Mouse (Mus musculus) stomach, embryonic 14.5 days (tissue): ENCODE measurements around the gene Creg1. TPM values are rescaled to one million over a fixed set of nuclear protein-coding genes. Genes with fewer than 3 reads are reported as not detected.

Experiments
- ATAC-seq: fragments of 200-750 bp; cut with Nextera tagmentation; 2 replicates; pipeline ENCODE4 v1.8.0; 2017; ENCODE audit warnings: low read depth, moderate TSS enrichment; ENCODE audit not compliant: insufficient number of reproducible peaks, insufficient read depth, low FRiP score
- H3K27ac ChIP-seq: fragments of 300-500 bp; sonication (generic); 2 replicates; pipeline ENCODE4 v1.5.1; 2014; ENCODE audit warnings: mild to moderate bottlenecking, low read length, moderate library complexity, mixed read lengths
- H3K27me3 ChIP-seq: fragments of 300-500 bp; sonication (generic); 2 replicates; pipeline ENCODE4 v1.6.1; 2014; ENCODE audit warnings: low read length, control low read depth, mixed read lengths; ENCODE audit not compliant: control insufficient read depth, insufficient read depth
- H3K36me3 ChIP-seq: fragments of 300-500 bp; sonication (generic); 2 replicates; pipeline ENCODE4 v1.6.1; 2014; ENCODE audit warnings: mild to moderate bottlenecking, control low read depth, low read length, moderate library complexity, mixed read lengths; ENCODE audit not compliant: control insufficient read depth, insufficient read depth
- H3K4me1 ChIP-seq: fragments of 300-500 bp; sonication (generic); 2 replicates; pipeline ENCODE4 v1.6.1; 2014; ENCODE audit warnings: low read length, control low read depth, mixed read lengths; ENCODE audit not compliant: control insufficient read depth, insufficient read depth
- H3K4me2 ChIP-seq: fragments of 300-500 bp; sonication (generic); replicated peaks from 2 replicates; pipeline ENCODE4 v1.6.1; 2014; ENCODE audit warnings: low read depth, low read length, control low read depth
- H3K4me3 ChIP-seq: fragments of 300-500 bp; sonication (generic); 2 replicates; pipeline ENCODE4 v1.5.1; 2014; ENCODE audit warnings: low read depth, low read length, control low read depth
- H3K9ac ChIP-seq: fragments of 300-500 bp; sonication (generic); replicated peaks from 2 replicates; pipeline ENCODE4 v1.6.1; 2014; ENCODE audit warnings: low read depth, mild to moderate bottlenecking, control low read depth, low read length, moderate library complexity, mixed read lengths
- H3K9me3 ChIP-seq: fragments of 300-500 bp; sonication (generic); 2 replicates; pipeline ENCODE4 v1.6.1; 2016; ENCODE audit warnings: low read depth, low read length, control low read depth; ENCODE audit not compliant: control insufficient read depth
- WGBS: fragments of 180-500 bp; shearing (Covaris S2); extraction: QIAGEN DNeasy Blood & Tissue Kit; methylation state at CpG from one replicate; pipeline ENCODE4 v1.1.7; 2014; 5-methylcytosine and 5-hydroxymethylcytosine counted together
- polyA plus RNA-seq: library from polyadenylated mRNA; unstranded; fragments of >200 nt; fragmentation: Nextera tagmentation; extraction: Ambion mirVana; gene quantifications from 2 replicates; pipeline ENCODE4 v1.2.1, GENCODE M21; 2014

Gene Creg1
- polyA plus RNA-seq = 62.0 and 63.4 TPM in 2 replicates

DNA sequence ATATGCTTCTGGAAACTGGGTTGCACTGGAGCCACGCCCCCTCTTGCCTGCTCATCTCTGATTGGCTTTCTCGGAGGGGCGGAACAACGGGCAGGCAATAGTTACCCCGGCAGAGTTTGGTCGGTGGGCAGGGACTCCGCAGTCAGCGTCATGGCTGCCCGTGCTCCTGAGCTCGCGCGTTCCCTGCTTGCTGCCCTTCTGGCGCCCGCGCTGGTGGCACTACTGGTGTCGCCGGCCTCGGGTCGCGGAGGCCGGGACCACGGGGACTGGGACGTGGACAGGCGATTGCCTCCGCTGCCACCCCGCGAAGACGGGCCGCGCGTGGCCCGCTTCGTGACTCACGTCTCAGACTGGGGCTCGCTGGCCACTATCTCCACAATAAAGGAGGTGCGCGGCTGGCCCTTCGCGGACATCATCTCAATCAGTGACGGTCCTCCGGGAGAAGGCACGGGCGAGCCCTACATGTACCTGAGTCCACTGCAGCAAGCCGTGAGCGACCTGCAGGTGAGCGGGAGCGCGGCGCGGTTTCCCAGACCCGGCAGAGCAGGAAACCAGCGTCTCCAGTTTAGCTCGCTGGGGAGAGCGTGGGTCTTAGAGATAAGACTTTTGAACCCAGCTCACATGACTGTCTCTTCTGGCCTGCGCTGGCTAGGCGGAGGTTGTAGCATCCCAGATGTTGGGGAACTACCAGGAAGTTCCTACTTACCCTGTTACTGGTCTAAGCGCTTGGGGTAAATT, at the start of gene Creg1:
TSS of gene Creg1 (plus strand) at position 112 of the 738 bp plus-strand sequence.
- H3K36me3 ChIP-seq = no peaks in the 10 kb centered on the region
- no peak within 1 kb of the TSS for H3K27ac ChIP-seq
- WGBS = under 1% methylated on average over 57 of the region's 57 CpGs

GRCm38 (mm10) chr1:165713798-165714197, 49.7 kb upstream of the Creg1 start:
- 69% methylated on average over 5 of the region's 5 CpGs for WGBS
- H3K9ac ChIP-seq = no peak overlapping the region
- no peaks in the 10 kb centered on the region for H3K27me3 ChIP-seq
- H3K4me3 ChIP-seq = no peak overlapping the region
- no peak for ATAC-seq
- H3K4me2 ChIP-seq = no peak overlapping the region
- H3K4me1 ChIP-seq = peaks cover 35% of the 10 kb centered on the region
- H3K9me3 ChIP-seq = no peaks in the 10 kb centered on the region
- H3K27ac ChIP-seq = peak overlapping the region; percentile 4; the same call in 1 of the 2 replicates
- no peaks in the 10 kb centered on the region for H3K36me3 ChIP-seq

More for the DNA sequence above, at the start of gene Creg1:
- H3K4me3 ChIP-seq = peak within 1 kb of the TSS; percentile 84
- H3K4me1 ChIP-seq = peaks cover 8% of the 10 kb centered on the region; the same call in 1 of the 2 replicates
- peak within 1 kb of the TSS; percentile 92 for H3K4me2 ChIP-seq
- no peaks in the 10 kb centered on the region for H3K9me3 ChIP-seq
- H3K9ac ChIP-seq = peak within 1 kb of the TSS; percentile 40
- no peaks in the 10 kb centered on the region for H3K27me3 ChIP-seq
- ATAC-seq = peak; percentile 96

- ATAC-seq = no peak
- Histone ChIP-seq H3K27me3 (no peaks in the 10 kb centered on the region), H3K36me3 (no peaks in the 10 kb centered on the region), H3K4me1 (peaks cover 27% of the 10 kb centered on the region), H3K4me2 (no peak overlapping the region), H3K27ac (no peak overlapping the region), H3K9ac (no peak overlapping the region), H3K9me3 (no peaks in the 10 kb centered on the region), H3K4me3 (no peak overlapping the region)
- WGBS = 89% methylated on average over 4 of the region's 4 CpGs
Observed at GRCm38 (mm10) chr1:165716426-165716825, 47.1 kb upstream of the Creg1 start.

DNA sequence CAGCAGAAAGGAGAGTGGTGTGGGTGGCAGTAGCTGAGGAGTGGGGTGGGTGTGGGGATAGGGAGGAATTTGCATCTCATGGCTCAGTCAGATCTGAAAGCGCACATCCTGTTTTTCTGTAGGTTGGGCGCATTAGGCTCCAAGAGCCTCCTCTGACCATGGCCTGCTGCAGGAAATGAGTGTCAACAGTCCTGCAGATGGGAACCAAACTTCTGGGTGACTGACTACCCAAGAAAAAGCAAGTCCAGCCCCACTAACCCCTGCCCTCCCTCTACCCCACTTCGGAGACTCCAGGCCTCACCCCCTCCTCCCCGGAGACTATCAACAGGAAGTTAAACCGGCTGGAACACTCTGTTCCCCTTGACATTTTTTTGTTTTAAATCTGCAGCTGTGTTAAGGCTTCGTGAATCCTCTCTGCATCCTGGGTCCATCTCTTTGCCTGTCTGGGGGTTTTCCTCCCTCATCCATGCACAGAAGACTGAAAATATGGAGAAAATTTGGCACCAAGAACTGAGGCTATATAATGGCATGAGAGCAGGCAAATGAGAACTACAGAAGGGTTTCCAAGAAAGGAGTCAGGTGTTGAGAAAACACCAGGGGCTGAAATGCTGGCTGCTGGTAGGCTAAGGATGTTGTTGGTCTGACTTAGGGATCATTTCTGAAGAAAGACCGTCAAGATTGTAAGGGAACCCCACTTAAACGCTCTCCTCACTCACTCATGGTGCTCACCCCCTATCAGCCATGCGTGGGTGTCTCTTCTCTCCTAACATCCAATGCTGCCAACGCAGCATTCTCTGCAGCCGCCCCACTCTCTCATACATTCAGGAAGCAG, 45.6 kb upstream of the Creg1 start:
- Histone ChIP-seq H3K9me3 (no peaks in the 10 kb centered on the region), H3K27ac (peak overlapping the region; percentile 96), H3K4me2 (peak overlapping the region; percentile 31), H3K4me1 (peaks cover 27% of the 10 kb centered on the region), H3K36me3 (no peaks in the 10 kb centered on the region), H3K27me3 (no peaks in the 10 kb centered on the region), H3K9ac (no peak overlapping the region), H3K4me3 (no peak overlapping the region)
- 27% methylated on average over 11 of the region's 11 CpGs for WGBS
- peak; percentile 72; the same call in 1 of the 2 replicates for ATAC-seq

DNA sequence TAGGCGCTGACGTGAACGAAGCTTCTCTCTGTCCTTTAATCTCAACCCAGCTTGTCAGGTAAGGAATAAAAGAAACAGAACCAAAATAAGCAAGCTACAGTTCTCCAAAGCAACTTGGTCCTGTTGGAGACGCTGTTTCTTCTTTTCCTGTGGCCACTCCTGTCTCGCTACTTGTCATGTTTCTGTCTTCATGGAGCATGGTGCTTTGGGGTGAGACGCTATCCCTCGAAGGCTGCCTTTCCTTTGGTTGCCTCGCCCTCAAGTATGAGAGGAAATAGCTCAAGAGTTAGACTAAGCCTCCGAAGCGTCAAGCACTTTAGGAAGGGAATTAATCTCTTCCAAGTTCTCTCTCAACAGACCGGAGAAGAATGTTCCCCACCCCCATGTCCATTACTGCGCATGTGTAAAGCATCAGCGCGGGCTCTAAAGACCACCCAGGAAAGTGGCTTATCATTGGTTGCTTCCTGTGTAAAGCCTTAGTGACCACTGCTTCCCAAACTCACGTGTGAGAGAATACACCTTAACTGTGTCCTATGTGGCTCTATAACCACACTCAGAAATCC, 44.9 kb upstream of the Creg1 start:
- 39% methylated on average over 15 of the region's 15 CpGs for WGBS
- Histone ChIP-seq H3K4me1 (peaks cover 27% of the 10 kb centered on the region), H3K4me2 (peak overlapping the region; percentile 31), H3K27me3 (no peaks in the 10 kb centered on the region), H3K4me3 (no peak overlapping the region), H3K9me3 (no peaks in the 10 kb centered on the region), H3K9ac (no peak overlapping the region), H3K36me3 (no peaks in the 10 kb centered on the region), H3K27ac (peak overlapping the region; percentile 96)
- ATAC-seq = peak; percentile 38; the same call in 1 of the 2 replicates

DNA sequence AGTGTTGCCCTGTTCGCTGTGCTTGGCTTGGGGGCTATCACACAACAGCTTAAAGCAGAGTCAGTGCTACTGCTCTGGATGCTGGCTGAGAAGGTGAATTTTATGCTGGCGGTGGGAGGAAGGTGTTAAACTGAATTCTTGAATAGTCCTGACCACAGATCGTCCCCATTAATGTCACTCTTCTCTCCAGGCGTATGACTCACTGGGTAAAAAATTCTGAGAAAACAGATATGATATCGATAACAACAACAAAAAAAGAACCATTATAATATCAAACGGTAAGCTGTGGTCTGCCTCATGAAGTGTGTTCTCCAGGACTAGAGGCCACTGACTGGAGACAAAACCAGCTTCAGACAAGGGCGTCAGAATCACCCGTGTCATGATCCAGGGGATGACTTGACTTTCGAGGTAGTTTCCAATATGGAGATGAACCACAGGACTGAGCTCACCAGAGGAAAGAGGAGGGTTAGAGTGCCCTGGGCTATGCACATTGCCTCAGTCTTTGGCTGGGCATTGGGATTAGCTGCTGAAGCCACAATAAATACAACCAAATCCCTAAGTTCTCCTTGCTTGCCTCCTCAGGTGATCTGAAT, 40.9 kb upstream of the Creg1 start:
- 90% methylated on average over 9 of the region's 9 CpGs for WGBS
- no peaks in the 10 kb centered on the region for H3K36me3 ChIP-seq
- no peak overlapping the region for H3K4me2 ChIP-seq
- H3K27me3 ChIP-seq = no peaks in the 10 kb centered on the region
- H3K9me3 ChIP-seq = no peaks in the 10 kb centered on the region
- ATAC-seq = no peak
- H3K4me1 ChIP-seq = peaks cover 14% of the 10 kb centered on the region; the same call in 1 of the 2 replicates
- no peak overlapping the region for H3K27ac ChIP-seq
- no peak overlapping the region for H3K9ac ChIP-seq
- no peak overlapping the region for H3K4me3 ChIP-seq

DNA sequence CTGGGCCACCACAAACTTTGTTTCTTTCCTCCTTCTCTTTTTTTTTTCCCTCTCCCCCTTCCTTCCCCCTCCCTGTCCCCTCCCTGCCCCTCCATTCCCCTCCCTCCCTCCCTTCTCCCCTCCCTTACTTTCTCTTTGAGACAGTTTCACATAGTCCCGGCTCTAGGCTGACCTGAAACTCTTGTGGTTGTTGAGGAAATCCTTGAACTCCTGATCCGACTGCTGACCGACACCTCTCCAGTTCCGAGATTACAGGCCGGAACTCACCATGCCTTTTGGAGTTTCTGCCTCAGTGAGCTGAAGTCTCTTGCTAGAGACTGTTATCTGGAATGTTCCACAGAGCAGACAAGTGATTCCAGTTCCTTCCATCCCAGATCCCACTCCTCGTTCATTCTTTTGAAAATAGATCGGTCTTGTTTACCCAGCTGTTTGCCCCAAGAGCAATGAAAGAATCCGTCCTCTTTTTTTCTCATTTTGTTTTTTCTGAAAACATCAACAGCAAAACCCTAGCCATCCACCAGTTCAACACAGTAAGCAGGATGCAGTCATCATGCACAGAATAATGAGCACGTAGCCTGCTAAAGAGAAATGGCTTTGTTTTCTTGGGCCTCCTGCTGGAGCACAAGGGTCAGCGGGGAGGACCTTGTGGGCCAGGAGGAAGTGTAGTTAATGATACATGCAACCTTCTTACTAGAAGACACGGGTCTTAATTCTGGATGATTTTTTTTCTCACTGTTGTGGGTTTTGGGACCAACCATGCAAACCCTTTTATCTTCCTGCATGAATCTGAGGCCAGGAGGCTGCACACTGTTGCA, 39.1 kb upstream of the Creg1 start:
- Histone ChIP-seq H3K27me3 (no peaks in the 10 kb centered on the region), H3K9ac (no peak overlapping the region), H3K9me3 (no peaks in the 10 kb centered on the region), H3K4me3 (no peak overlapping the region), H3K27ac (no peak overlapping the region), H3K4me1 (peaks cover 6% of the 10 kb centered on the region; the same call in 1 of the 2 replicates), H3K36me3 (no peaks in the 10 kb centered on the region), H3K4me2 (no peak overlapping the region)
- ATAC-seq = no peak
- WGBS = 53% methylated on average over 11 of the region's 11 CpGs
